Mouse (Mus musculus) lung, embryonic 14.5 days (tissue): ENCODE data around the gene Impdh1. TPM values are rescaled to one million over a fixed set of nuclear protein-coding genes. Genes with fewer than 3 reads are reported as not detected.

Experiments
- ATAC-seq: fragments of 200-750 bp; cut with Nextera tagmentation; 2 replicates; pipeline ENCODE4 v1.8.0; 2017; ENCODE audit warnings: mild to moderate bottlenecking, moderate TSS enrichment, moderate library complexity; ENCODE audit not compliant: insufficient read depth
- DNase-seq: peaks from one replicate; pipeline ENCODE4 v3.0.0-alpha.2; 2015
- H3K27ac ChIP-seq: fragments of 300-500 bp; sonication (generic); 2 replicates; pipeline ENCODE4 v1.5.1; 2014; ENCODE audit warnings: low read depth, mild to moderate bottlenecking, moderate library complexity
- H3K27me3 ChIP-seq: fragments of 300-500 bp; sonication (generic); 2 replicates; pipeline ENCODE4 v1.6.1; 2014; ENCODE audit warnings: low read length, control low read depth; ENCODE audit not compliant: insufficient read depth
- H3K36me3 ChIP-seq: fragments of 300-500 bp; sonication (generic); 2 replicates; pipeline ENCODE4 v1.6.1; 2014; ENCODE audit warnings: control low read depth; ENCODE audit not compliant: insufficient read depth
- H3K4me1 ChIP-seq: fragments of 300-500 bp; sonication (generic); 2 replicates; pipeline ENCODE4 v1.6.1; 2014; ENCODE audit warnings: antibody characterized with exemption, control low read depth; ENCODE audit not compliant: insufficient read depth
- H3K4me2 ChIP-seq: fragments of 300-500 bp; sonication (generic); 2 replicates; pipeline ENCODE4 v1.6.1; 2014; ENCODE audit warnings: mild to moderate bottlenecking
- H3K4me3 ChIP-seq: fragments of 300-500 bp; sonication (generic); 2 replicates; pipeline ENCODE4 v1.5.1; 2014; ENCODE audit warnings: low read depth, low read length
- H3K9ac ChIP-seq: fragments of 300-500 bp; sonication (generic); 2 replicates; pipeline ENCODE4 v1.6.1; 2014
- H3K9me3 ChIP-seq: fragments of 300-500 bp; sonication (generic); 2 replicates; pipeline ENCODE4 v1.6.1; 2016; ENCODE audit warnings: low read depth, low read length, control low read depth
- CTCF ChIP-seq: IDR thresholded peaks from 2 replicates; pipeline ENCODE4 v1.5.1; 2016; ENCODE audit warnings: antibody characterized with exemption, low read depth
- WGBS: fragments of 180-500 bp; shearing (Covaris S2); extraction: QIAGEN DNeasy Blood & Tissue Kit; methylation state at CpG from one replicate; pipeline ENCODE4 v1.1.7; 2014; 5-methylcytosine and 5-hydroxymethylcytosine counted together
- polyA plus RNA-seq: library from polyadenylated mRNA; unstranded; fragments of >200 nt; fragmentation: Nextera tagmentation; extraction: Ambion mirVana; gene quantifications from 2 replicates; pipeline ENCODE4 v1.2.1, GENCODE M21; 2014

Gene Impdh1
- polyA plus RNA-seq, 1 experiment from 2014 or later: 51.6 TPM

DNA sequence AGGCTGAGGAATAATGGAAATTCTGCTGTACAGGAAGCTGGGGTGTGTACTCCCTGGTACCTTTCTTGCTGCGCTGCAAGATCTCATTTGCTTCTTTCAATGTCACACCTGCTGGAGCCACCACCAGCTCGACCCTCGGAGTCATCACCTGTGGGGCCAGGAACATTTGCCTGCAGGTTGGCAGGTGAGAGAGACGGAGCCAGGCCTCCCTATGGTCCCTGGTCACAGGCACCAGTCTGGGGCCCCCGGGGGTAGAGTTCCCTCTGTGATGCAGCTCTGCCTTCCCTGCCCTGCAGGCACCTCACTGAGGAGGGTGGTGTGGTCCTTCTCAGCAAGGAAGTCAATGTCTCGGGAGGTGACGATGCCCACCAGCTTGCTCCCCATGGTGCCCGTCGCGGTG is 10.2 kb downstream of the Impdh1 start:
- Histone ChIP-seq H3K4me3 (no peak overlapping the region), H3K27ac (no peak overlapping the region), H3K27me3 (no peaks in the 10 kb centered on the region), H3K9ac (no peak overlapping the region), H3K4me2 (no peak overlapping the region), H3K36me3 (peaks cover 30% of the 10 kb centered on the region; the same call in 1 of the 2 replicates), H3K9me3 (no peaks in the 10 kb centered on the region), H3K4me1 (peaks cover 1% of the 10 kb centered on the region)
- no peak for TF ChIP-seq CTCF
- ATAC-seq: no peak
- no peak for DNase-seq
- 94% methylated on average over 10 of the region's 10 CpGs for WGBS

DNA sequence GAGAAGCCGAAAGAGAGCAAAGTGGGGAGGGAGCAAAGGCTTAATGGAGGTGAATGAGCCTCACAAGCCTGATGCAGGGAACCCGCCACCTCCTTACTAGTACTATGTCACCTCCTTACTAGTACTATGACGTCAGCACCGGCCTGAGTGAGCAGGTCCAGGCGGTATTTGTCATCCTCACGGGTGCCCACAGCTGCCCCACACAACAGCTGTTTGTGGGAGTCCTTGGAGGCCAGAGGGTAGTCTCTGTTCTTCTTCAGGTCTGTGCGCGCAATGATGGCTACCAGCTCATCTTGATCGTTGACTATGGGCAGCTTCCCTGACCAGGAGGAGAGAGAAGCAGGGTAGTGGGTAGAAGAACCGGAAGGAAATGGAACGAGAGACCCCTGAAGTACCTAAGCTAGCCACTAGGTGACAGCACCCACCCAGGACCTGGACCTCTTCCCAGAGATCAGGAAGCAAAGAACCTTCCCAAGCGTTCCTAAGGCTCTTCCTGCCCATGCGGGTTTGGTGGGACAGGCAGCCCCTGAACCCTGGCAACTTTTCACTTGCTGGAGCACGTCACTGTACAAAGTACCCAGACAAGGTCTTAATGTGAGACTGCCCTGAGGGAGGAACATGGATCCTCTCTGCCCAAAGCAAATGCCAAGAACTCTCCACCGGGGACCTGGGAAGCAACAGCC is 11.1 kb downstream of the Impdh1 start:
- ATAC-seq (peak; percentile 29; the same call in 1 of the 2 replicates), DNase-seq (peak; percentile 83)
- Histone ChIP-seq H3K9me3 (no peaks in the 10 kb centered on the region), H3K4me2 (no peak overlapping the region), H3K27me3 (no peaks in the 10 kb centered on the region), H3K36me3 (peaks cover 30% of the 10 kb centered on the region; the same call in 1 of the 2 replicates), H3K4me1 (no peaks in the 10 kb centered on the region), H3K4me3 (no peak overlapping the region), H3K27ac (no peak overlapping the region), H3K9ac (no peak overlapping the region)
- peak; percentile 97 for TF ChIP-seq CTCF
- 56% methylated on average over 15 of the region's 15 CpGs for WGBS

DNA sequence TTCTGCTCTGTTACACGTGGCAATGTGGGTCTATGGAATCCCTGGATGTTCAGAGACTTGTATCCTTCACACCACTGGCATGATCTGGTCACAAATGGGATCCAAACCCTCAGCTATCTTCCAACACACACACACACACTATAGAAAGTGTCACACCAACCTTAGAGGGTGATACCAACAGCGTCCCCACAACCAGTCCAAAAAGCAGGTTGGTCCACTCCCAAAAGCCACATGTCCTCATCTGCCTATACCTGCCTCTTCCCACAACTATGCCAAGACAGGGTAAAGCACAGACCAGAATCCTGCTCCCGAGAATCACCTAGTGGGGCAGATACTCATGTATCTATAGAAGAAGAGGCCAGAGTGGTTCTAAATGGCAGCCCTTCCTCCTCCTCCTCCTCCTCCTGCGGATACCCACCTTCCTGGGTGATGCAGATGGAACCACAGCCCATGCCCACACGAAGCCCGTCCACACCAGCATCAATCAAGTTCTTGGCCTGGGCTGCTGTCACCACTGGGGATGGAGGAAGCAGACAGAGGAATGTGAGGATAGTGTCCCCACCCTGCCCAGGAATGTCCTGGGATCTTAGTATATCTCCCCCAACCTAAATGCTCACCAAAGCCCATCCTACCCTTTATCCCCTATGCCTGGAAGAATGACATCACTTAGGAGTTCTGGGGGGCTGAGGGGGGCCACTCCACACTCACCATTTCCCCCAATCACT is 12.1 kb downstream of the Impdh1 start:
- no peaks in the 10 kb centered on the region for H3K9me3 ChIP-seq
- H3K4me2 ChIP-seq: no peak overlapping the region
- peaks cover 30% of the 10 kb centered on the region; the same call in 1 of the 2 replicates for H3K36me3 ChIP-seq
- 85% methylated on average over 6 of the region's 6 CpGs for WGBS
- H3K27me3 ChIP-seq: no peaks in the 10 kb centered on the region
- TF ChIP-seq CTCF: no peak
- H3K4me1 ChIP-seq: no peaks in the 10 kb centered on the region
- ATAC-seq: no peak
- H3K27ac ChIP-seq: no peak overlapping the region
- no peak overlapping the region for H3K9ac ChIP-seq
- H3K4me3 ChIP-seq: no peak overlapping the region
- DNase-seq: no peak

DNA sequence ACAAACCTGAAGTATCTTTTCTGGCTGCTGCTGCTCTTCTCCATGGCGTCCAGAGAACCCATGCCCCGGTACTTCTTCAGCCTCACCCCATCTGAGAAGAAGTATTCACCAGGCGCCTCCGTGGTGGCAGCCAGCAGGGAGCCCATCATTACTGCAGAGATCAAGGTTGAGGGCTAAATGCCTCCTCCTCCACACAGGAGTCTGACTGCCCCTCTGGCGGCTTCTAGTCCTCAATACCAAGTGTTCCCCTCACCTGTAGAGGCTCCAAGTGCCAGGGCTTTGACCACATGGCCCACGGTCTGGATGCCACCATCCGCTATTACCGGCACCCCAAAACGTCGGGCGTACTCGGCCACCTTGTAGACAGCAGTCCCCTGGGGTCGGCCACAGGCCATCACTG is 13.1 kb downstream of the Impdh1 start:
- Histone ChIP-seq H3K4me1 (no peaks in the 10 kb centered on the region), H3K4me3 (no peak overlapping the region), H3K9ac (no peak overlapping the region), H3K36me3 (peaks cover 30% of the 10 kb centered on the region; the same call in 1 of the 2 replicates), H3K9me3 (no peaks in the 10 kb centered on the region), H3K27me3 (no peaks in the 10 kb centered on the region), H3K27ac (no peak overlapping the region), H3K4me2 (no peak overlapping the region)
- ATAC-seq (no peak), DNase-seq (no peak)
- no peak for TF ChIP-seq CTCF
- 88% methylated on average over 13 of the region's 13 CpGs for WGBS

DNA sequence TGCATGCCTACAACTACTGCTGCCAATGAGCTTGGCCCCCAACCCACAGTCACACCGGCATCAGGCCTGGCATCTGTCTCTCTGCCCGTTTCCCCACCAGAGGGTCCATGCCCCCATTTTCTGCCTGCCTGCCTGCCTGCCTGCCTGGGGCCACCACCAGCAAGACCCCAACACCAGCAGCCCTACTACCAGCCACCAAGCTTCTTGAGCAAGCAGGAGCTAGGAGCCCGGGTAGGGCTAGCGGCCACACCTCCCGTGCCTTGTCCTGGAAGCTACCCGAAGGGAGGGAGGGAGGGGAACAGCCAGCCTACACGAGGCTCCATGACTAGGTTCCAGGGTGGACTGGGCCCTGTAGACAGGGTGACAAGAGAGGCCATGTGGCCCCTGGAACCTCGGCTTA is 14.2 kb downstream of the Impdh1 start:
- TF ChIP-seq CTCF: no peak
- no peaks in the 10 kb centered on the region for H3K9me3 ChIP-seq

DNA sequence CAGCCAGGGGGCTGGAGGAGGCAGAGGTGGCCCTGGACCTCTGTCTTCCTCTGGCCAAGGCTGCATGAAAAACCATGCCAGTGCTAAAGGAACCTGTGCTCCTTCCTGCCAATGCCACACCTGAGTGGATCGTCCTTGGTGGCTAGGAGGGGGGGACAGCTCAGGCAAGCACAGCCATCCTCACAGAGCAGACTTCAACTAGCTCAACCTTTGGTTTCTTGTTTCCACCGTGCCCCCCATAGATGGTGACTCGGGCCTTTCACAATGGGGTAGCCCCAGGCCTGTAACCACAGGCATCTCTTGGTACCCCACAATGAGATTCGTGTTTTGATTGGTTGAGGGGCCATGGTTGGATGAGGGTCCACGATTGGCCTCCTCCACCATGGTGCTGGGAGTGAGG is 14.8 kb downstream of the Impdh1 start:
- WGBS: 87% methylated on average over 5 of the region's 5 CpGs
- TF ChIP-seq CTCF: no peak
- Histone ChIP-seq H3K4me2 (no peak overlapping the region), H3K9ac (no peak overlapping the region), H3K27me3 (no peaks in the 10 kb centered on the region; the same call in 1 of the 2 replicates), H3K27ac (no peak overlapping the region), H3K9me3 (no peaks in the 10 kb centered on the region), H3K36me3 (peaks cover 26% of the 10 kb centered on the region; the same call in 1 of the 2 replicates), H3K4me3 (no peak overlapping the region), H3K4me1 (no peaks in the 10 kb centered on the region)
- ATAC-seq (no peak), DNase-seq (no peak)

More for the DNA sequence above, 14.2 kb downstream of the Impdh1 start:
- no peak overlapping the region for H3K27ac ChIP-seq
- H3K36me3 ChIP-seq: peaks cover 30% of the 10 kb centered on the region; the same call in 1 of the 2 replicates
- 74% methylated on average over 8 of the region's 8 CpGs for WGBS
- H3K4me1 ChIP-seq: no peaks in the 10 kb centered on the region
- H3K9ac ChIP-seq: no peak overlapping the region
- no peak for DNase-seq
- no peak for ATAC-seq
- no peaks in the 10 kb centered on the region; the same call in 1 of the 2 replicates for H3K27me3 ChIP-seq
- H3K4me2 ChIP-seq: no peak overlapping the region
- H3K4me3 ChIP-seq: no peak overlapping the region

DNA sequence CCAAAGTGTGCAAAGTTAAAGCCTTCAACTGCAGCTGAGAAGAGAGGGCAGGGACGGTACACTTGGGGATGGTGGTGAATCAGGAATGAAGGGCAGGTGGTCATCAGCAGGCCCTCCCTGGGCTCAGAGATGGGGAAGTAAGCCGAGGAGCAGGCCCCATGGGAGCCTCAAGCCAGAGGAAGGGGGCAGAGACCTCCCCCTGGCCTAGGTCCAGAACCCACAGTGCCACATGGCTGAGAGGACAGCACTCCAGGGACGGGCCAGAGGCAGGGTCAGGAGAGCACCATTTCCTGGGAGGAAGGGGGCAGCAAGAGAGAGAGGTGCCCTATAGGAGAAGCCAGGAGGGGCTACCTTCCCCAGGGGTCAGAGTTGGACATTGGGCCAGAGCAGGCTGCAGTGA is 15.7 kb downstream of the Impdh1 start:
- H3K27me3 ChIP-seq: no peaks in the 10 kb centered on the region; the same call in 1 of the 2 replicates
- H3K9ac ChIP-seq: no peak overlapping the region
- H3K9me3 ChIP-seq: no peaks in the 10 kb centered on the region
- DNase-seq: no peak
- H3K27ac ChIP-seq: no peak overlapping the region
- 60% methylated on average over 3 of the region's 3 CpGs for WGBS
- TF ChIP-seq CTCF: no peak
- ATAC-seq: no peak
- no peaks in the 10 kb centered on the region for H3K4me1 ChIP-seq
- H3K4me3 ChIP-seq: no peak overlapping the region
- peaks cover 20% of the 10 kb centered on the region; the same call in 1 of the 2 replicates for H3K36me3 ChIP-seq
- H3K4me2 ChIP-seq: no peak overlapping the region
